Mouse (Mus musculus) ovary, postnatal 36 days (tissue): Measurements from ENCODE around the gene Tas2r121.
"Not testable (repeated sequence)": the region's sequence is repeated elsewhere in the genome, so short reads cannot be mapped to it uniquely, and the experiment has no call there.

ENCODE experiments used
- DNase-seq: peaks from one replicate; pipeline ENCODE4 v3.0.0; 2022; ENCODE audit warnings: low spot score, mixed read lengths

Tas2r121 gene

GRCm38 (mm10) chr6:132700907-132701306, at the start of gene Tas2r121:
Gene Tas2r121, minus strand, starts transcription at chr6:132701007.
- DNase-seq = no peak

GRCm38 (mm10) chr6:132750206-132750605, 49.4 kb upstream of the Tas2r121 start:
- no peak for DNase-seq

GRCm38 (mm10) chr6:132737935-132738334, 37.1 kb upstream of the Tas2r121 start, which contains the start of gene Tas2r115:
Gene Tas2r115, minus strand, starts transcription at chr6:132738035.
- DNase-seq = no peak

GRCm38 (mm10) chr6:132711828-132712227, 11.0 kb upstream of the Tas2r121 start, which contains the start of gene Tas2r122:
Gene Tas2r122, minus strand, starts transcription at chr6:132711928.
- DNase-seq = no peak

GRCm38 (mm10) chr6:132691596-132691995, 9.2 kb downstream of the Tas2r121 start:
- DNase-seq = not testable (repeated sequence)

- no peak for DNase-seq
These were observed 44.2 kb downstream of the Tas2r121 start, which contains the start of gene Tas2r120 for GRCm38 (mm10) chr6:132656653-132657052. Gene Tas2r120, plus strand, starts transcription at chr6:132656953.

- no peak for DNase-seq
These were observed 49.4 kb downstream of the Tas2r121 start, which contains the start of gene A630073D07Rik for GRCm38 (mm10) chr6:132651426-132651825. Gene A630073D07Rik, minus strand, starts transcription at chr6:132651526.
